Mouse (Mus musculus) liver, postnatal 0 days (tissue): Measurements from ENCODE around the gene Caml. TPM values are rescaled to one million over a fixed set of nuclear protein-coding genes. Genes with fewer than 3 reads are reported as not detected.
"Not testable (repeated sequence)": the region's sequence is repeated elsewhere in the genome, so short reads cannot be mapped to it uniquely, and the experiment has no call there.

ENCODE experiments used
- ATAC-seq: fragments of 200-750 bp; cut with Nextera tagmentation; 2 replicates; pipeline ENCODE4 v1.8.0; 2017; ENCODE audit warnings: mild to moderate bottlenecking, moderate library complexity
- DNase-seq: peaks from one replicate; pipeline ENCODE4 v3.0.0-alpha.2; 2016
- H3K27ac ChIP-seq: fragments of 300-500 bp; sonication (generic); 2 replicates; pipeline ENCODE4 v1.5.1; 2014; ENCODE audit warnings: antibody characterized with exemption, moderate library complexity, mild to moderate bottlenecking, low read depth
- H3K27me3 ChIP-seq: fragments of 300-500 bp; sonication (generic); 2 replicates; pipeline ENCODE4 v1.6.1; 2014; ENCODE audit warnings: low read length, control low read depth, mixed read lengths; ENCODE audit not compliant: insufficient read depth
- H3K36me3 ChIP-seq: fragments of 300-500 bp; sonication (generic); replicated peaks from 2 replicates; pipeline ENCODE4 v1.6.1; 2014; ENCODE audit warnings: mild to moderate bottlenecking, control low read depth, low read length, moderate library complexity, mixed read lengths; ENCODE audit not compliant: insufficient read depth
- H3K4me1 ChIP-seq: fragments of 300-500 bp; sonication (generic); 2 replicates; pipeline ENCODE4 v1.6.1; 2014; ENCODE audit warnings: antibody characterized with exemption, mild to moderate bottlenecking, control low read depth; ENCODE audit not compliant: insufficient read depth
- H3K4me2 ChIP-seq: fragments of 300-500 bp; sonication (generic); 2 replicates; pipeline ENCODE4 v1.6.1; 2014; ENCODE audit warnings: low read depth, mild to moderate bottlenecking, low read length, moderate library complexity, mixed read lengths
- H3K4me3 ChIP-seq: fragments of 300-500 bp; sonication (generic); 2 replicates; pipeline ENCODE4 v1.5.1; 2014; ENCODE audit warnings: low read depth, low read length
- H3K9ac ChIP-seq: fragments of 300-500 bp; sonication (generic); replicated peaks from 2 replicates; pipeline ENCODE4 v1.6.1; 2014; ENCODE audit warnings: mild to moderate bottlenecking, moderate library complexity
- H3K9me3 ChIP-seq: fragments of 300-500 bp; sonication (generic); 2 replicates; pipeline ENCODE4 v1.6.1; 2016; ENCODE audit warnings: mild to moderate bottlenecking, control low read depth, low read length, mixed read lengths
- CTCF ChIP-seq: sonication (generic); IDR thresholded peaks from 2 replicates; pipeline ENCODE4 v1.5.1; 2016; ENCODE audit warnings: antibody characterized with exemption, low read depth
- EP300 ChIP-seq: IDR thresholded peaks from 2 replicates; pipeline ENCODE4 v1.6.1; 2016; ENCODE audit warnings: antibody characterized with exemption, low read depth, mild to moderate bottlenecking
- WGBS: fragments of 180-500 bp; shearing (Covaris S2); extraction: QIAGEN DNeasy Blood & Tissue Kit; methylation state at CpG from one replicate; pipeline ENCODE4 v1.1.7; 2014; ENCODE audit not compliant: insufficient replicate concordance; 5-methylcytosine and 5-hydroxymethylcytosine counted together
- polyA plus RNA-seq: library from polyadenylated mRNA; unstranded; fragments of >200 nt; fragmentation: Nextera tagmentation; extraction: Ambion mirVana; gene quantifications from 2 replicates; pipeline ENCODE4 v1.2.1, GENCODE M21; 2015

Gene Caml
- polyA plus RNA-seq, 1 experiment from 2014 or later = 16.2 TPM

DNA sequence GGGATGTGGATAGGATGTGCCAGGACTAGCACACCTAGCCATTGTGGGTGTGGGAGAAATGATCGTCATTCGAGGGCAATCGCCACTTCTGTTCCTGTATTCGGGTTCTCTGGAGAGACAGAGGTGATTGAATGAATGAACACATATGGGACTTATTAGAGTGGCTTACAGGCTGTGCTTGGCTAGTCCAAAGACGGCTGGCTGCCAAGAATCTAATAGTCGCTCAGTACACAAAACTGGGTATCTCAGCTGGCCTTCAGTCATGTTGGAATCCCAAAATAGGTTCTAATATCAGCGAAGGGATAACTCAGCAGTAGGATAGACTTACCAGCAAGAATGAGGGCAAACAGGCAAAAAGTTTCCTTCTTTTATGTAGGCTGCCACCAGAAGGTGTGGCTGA, 10.8 kb upstream of the Caml start:
- Histone ChIP-seq H3K27me3 (no peaks in the 10 kb centered on the region), H3K27ac (no peak overlapping the region), H3K9me3 (no peaks in the 10 kb centered on the region), H3K4me3 (no peak overlapping the region), H3K36me3 (peaks cover 13% of the 10 kb centered on the region; the same call in 1 of the 2 replicates), H3K9ac (no peak overlapping the region), H3K4me1 (no peaks in the 10 kb centered on the region), H3K4me2 (no peak overlapping the region)
- 85% methylated on average over 7 of the region's 7 CpGs for WGBS
- ATAC-seq (no peak), DNase-seq (no peak)
- no peak for TF ChIP-seq CTCF
- no peak for TF ChIP-seq EP300

DNA sequence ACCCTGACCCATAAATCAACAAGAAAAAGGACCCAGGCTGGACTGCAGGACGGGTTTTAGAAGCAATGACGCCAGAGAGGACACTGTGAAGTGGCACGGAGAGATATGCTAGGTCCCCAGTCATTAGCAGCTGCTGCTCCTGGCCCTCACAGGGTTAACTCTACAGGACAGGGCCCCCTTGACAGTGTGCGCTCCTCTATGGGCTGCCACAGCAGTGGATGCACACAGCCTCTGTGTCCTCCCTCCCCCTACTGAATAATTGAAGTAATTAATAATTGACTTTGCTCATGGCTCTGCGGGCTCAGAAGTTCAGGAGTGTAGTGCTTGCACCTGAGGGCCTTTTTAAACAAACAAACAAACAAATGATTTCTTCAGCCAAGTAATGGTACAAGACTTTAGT, 9.3 kb upstream of the Caml start:
- peaks cover 8% of the 10 kb centered on the region; the same call in 1 of the 2 replicates for H3K36me3 ChIP-seq
- no peaks in the 10 kb centered on the region for H3K27me3 ChIP-seq
- no peak overlapping the region for H3K9ac ChIP-seq
- DNase-seq (no peak), ATAC-seq (no peak)
- 54% methylated on average over 5 of the region's 5 CpGs for WGBS
- TF ChIP-seq CTCF (no peak), EP300 (no peak)
- H3K27ac ChIP-seq = no peak overlapping the region
- no peak overlapping the region for H3K4me3 ChIP-seq
- no peaks in the 10 kb centered on the region for H3K4me1 ChIP-seq
- H3K4me2 ChIP-seq = no peak overlapping the region
- H3K9me3 ChIP-seq = no peaks in the 10 kb centered on the region

DNA sequence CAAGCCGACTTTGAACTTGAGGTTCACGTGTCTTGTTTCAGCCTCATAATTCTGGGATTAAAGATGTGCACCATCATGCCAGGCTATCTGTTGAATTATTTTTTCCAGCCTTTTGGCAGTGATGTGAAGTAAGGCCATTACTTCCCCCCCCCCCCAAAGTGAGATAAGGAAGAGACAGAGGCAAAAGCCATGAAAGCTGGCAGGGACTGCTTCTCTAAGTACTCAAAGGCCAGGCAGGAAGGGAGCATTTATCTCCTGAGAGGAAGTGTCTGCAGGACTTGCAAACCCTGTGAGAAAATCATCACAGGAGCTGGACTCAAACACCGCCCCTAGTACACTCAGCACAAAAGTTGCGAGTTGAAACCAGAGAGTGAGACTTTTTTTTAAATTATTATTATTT, 3.5 kb upstream of the Caml start:
- Histone ChIP-seq H3K27me3 (no peaks in the 10 kb centered on the region), H3K27ac (no peak overlapping the region), H3K9me3 (no peaks in the 10 kb centered on the region), H3K4me3 (no peak overlapping the region), H3K4me1 (peaks cover 15% of the 10 kb centered on the region), H3K9ac (no peak overlapping the region), H3K4me2 (no peak overlapping the region), H3K36me3 (no peaks in the 10 kb centered on the region)
- no peak for ATAC-seq
- WGBS = 79% methylated on average over 4 of the region's 4 CpGs
- no peak for TF ChIP-seq EP300
- no peak for TF ChIP-seq CTCF
- no peak for DNase-seq

GRCm38 (mm10) chr13:55620275-55620674, 2.5 kb upstream of the Caml start:
- no peak for ATAC-seq
- Histone ChIP-seq H3K27ac (no peak overlapping the region), H3K4me2 (no peak overlapping the region), H3K9ac (no peak overlapping the region), H3K4me1 (peaks cover 16% of the 10 kb centered on the region), H3K4me3 (no peak overlapping the region), H3K27me3 (no peaks in the 10 kb centered on the region), H3K36me3 (0 out of 2 replicates have a peak, but pooled peaks cover under 1% of the 10 kb centered on the region), H3K9me3 (no peaks in the 10 kb centered on the region)
- no peak for TF ChIP-seq EP300
- TF ChIP-seq CTCF = no peak
- WGBS = 80% methylated on average over 2 of the region's 2 CpGs
- no peak for DNase-seq

DNA sequence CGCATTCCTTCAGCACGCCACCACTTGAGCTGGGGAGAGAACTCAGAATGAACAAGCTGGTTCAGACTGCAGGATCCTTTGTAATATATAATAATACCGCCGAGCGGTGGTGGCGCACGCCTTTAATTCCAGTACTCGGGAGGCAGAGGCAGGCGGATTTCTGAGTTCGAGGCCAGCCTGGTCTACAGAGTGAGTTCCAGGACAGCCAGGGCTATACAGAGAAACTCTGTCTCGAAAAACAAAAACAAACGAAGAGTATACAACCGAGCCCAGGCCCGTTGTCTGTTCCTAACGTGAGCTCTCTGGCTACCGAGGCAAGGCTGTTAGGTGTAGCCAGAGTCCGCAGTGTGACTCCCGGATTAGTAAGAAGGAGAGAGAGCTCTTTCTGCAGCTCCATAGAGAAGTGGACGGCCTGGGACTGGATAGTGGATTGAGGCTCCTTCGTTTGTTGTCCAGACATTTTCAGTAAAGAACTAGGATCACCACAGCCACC, 603 bp upstream of the Caml start:
- not testable (repeated sequence) for DNase-seq, H3K27me3 ChIP-seq, H3K9me3 ChIP-seq, H3K36me3 ChIP-seq
- Histone ChIP-seq H3K4me3 (peak overlapping the region; percentile 95), H3K4me2 (peak overlapping the region; percentile 88), H3K4me1 (peaks cover 16% of the 10 kb centered on the region), H3K27ac (peak overlapping the region; percentile 91), H3K9ac (peak overlapping the region; percentile 93)
- whole genome bisulfite sequencing = 11% methylated on average over 20 of the region's 20 CpGs
- peak; percentile 12; the same call in 1 of the 2 replicates for ATAC-seq

GRCm38 (mm10) chr13:55634639-55635127, 11.9 kb downstream of the Caml start, which contains the start of gene Ddx46:
TSS of gene Ddx46 (plus strand) at chr13:55635027.
- H3K4me3 ChIP-seq = peak within 1 kb of the TSS; percentile 82
- H3K27me3 ChIP-seq = no peaks in the 10 kb centered on the region
- peak within 1 kb of the TSS; percentile 84 for H3K4me2 ChIP-seq
- peak; percentile 93 for DNase-seq
- H3K9ac ChIP-seq = peak within 1 kb of the TSS; percentile 83
- WGBS = 4% methylated on average over 30 of the region's 30 CpGs
- H3K36me3 ChIP-seq = peaks cover 13% of the 10 kb centered on the region
- no peaks in the 10 kb centered on the region for H3K9me3 ChIP-seq
- peak; percentile 97 for ATAC-seq
- H3K4me1 ChIP-seq = peaks cover 8% of the 10 kb centered on the region; the same call in 1 of the 2 replicates
- TF ChIP-seq EP300 = no peak
- TF ChIP-seq CTCF = peak; percentile 95
- peak within 1 kb of the TSS; percentile 52 for H3K27ac ChIP-seq
